Mouse (Mus musculus) gonadal fat pad, adult 2 months (tissue): ENCODE results near the gene Ift43. TPM values are rescaled to one million over a fixed set of nuclear protein-coding genes. Genes with fewer than 3 reads are reported as not detected.

ENCODE experiments used
- DNase-seq: peaks from one replicate; pipeline ENCODE4 v3.0.0-alpha.2; 2012; ENCODE audit warnings: low read depth
- polyA plus RNA-seq: library from polyadenylated mRNA; depleted of rRNA; stranded (reverse); fragments of >200 nt; gene quantifications from 2 replicates; pipeline ENCODE4 v1.2.3, GENCODE M21; 2012; rRNA removed

The Ift43 gene
- polyA plus RNA-seq, 1 experiment = 32.0 TPM

- DNase-seq = no peak
Measured at GRCm38 (mm10) chr12:86174369-86174768, 92.0 kb downstream of the Ift43 start.

GRCm38 (mm10) chr12:86175476-86175942 lies 93.2 kb downstream of the Ift43 start:
- no peak for DNase-seq

- DNase-seq = no peak
Measured at GRCm38 (mm10) chr12:86176675-86177339, 94.5 kb downstream of the Ift43 start.

GRCm38 (mm10) chr12:86179266-86179665 lies 96.9 kb downstream of the Ift43 start:
- DNase-seq = no peak

GRCm38 (mm10) chr12:86181320-86181751 lies 99.0 kb downstream of the Ift43 start:
- no peak for DNase-seq

GRCm38 (mm10) chr12:86181879-86182278 lies 99.5 kb downstream of the Ift43 start:
- no peak for DNase-seq

GRCm38 (mm10) chr12:86182414-86182813 lies 100.1 kb downstream of the Ift43 start:
- no peak for DNase-seq

GRCm38 (mm10) chr12:86188161-86188560 lies 105.8 kb downstream of the Ift43 start:
- no peak for DNase-seq

- no peak for DNase-seq
Measured at GRCm38 (mm10) chr12:86189601-86190323, 107.4 kb downstream of the Ift43 start.

- no peak for DNase-seq
Measured at GRCm38 (mm10) chr12:86192036-86192449, 109.7 kb downstream of the Ift43 start.

- DNase-seq = no peak
Measured at GRCm38 (mm10) chr12:86196944-86197343, 114.6 kb downstream of the Ift43 start.

GRCm38 (mm10) chr12:86203443-86204057 lies 121.2 kb downstream of the Ift43 start:
- DNase-seq = no peak

GRCm38 (mm10) chr12:86211099-86211520 lies 128.8 kb downstream of the Ift43 start:
- no peak for DNase-seq

Other genes with a start within 250 kb of the Ift43 start
- 20.6 and 22.1 TPM in 2 replicates for gene Tgfb3, start 3.5 kb upstream of the Ift43 start, polyA plus RNA-seq
- gene Gpatch2l, start 159.3 kb downstream of the Ift43 start, polyA plus RNA-seq = 13.6 and 14.8 TPM in 2 replicates